Mouse (Mus musculus): ENCODE measurements around the gene Mrps12.

Gene Mrps12

GRCm38 (mm10) chr7:28761907-28762306 is 20.3 kb upstream of the Mrps12 start:
- no peak for DNase-seq (ENCODE audit: low read depth, low spot score)

- DNase-seq (ENCODE audit: low read depth, low spot score) = no peak
These were observed 17.0 kb upstream of the Mrps12 start for GRCm38 (mm10) chr7:28758623-28759022.

- no peak for DNase-seq (ENCODE audit: low read depth, low spot score)
These were observed 14.5 kb upstream of the Mrps12 start, which contains the start of gene Ccer2 for GRCm38 (mm10) chr7:28756079-28756478. Ccer2 (plus strand) TSS chr7:28756174.

GRCm38 (mm10) chr7:28749935-28750334 is 8.3 kb upstream of the Mrps12 start:
- no peak for DNase-seq (ENCODE audit: low read depth, low spot score)

- no peak for DNase-seq (ENCODE audit: low read depth, low spot score)
These were observed 282 bp downstream of the Mrps12 start for GRCm38 (mm10) chr7:28741368-28741708.

- no peak for DNase-seq (ENCODE audit: low read depth, low spot score)
These were observed 671 bp downstream of the Mrps12 start for GRCm38 (mm10) chr7:28740949-28741348.

GRCm38 (mm10) chr7:28739829-28740228 is 1.8 kb downstream of the Mrps12 start:
- no peak for DNase-seq (ENCODE audit: low read depth, low spot score)

- DNase-seq (ENCODE audit: low read depth, low spot score) = no peak
These were observed 5.9 kb downstream of the Mrps12 start for GRCm38 (mm10) chr7:28735701-28736100.

- no peak for DNase-seq (ENCODE audit: low read depth, low spot score)
These were observed 8.4 kb downstream of the Mrps12 start for GRCm38 (mm10) chr7:28733211-28733610.

GRCm38 (mm10) chr7:28732341-28733142 is 9.1 kb downstream of the Mrps12 start:
- DNase-seq (ENCODE audit: low read depth, low spot score) = peak; percentile 74

- no peak for DNase-seq (ENCODE audit: low read depth, low spot score)
These were observed 13.8 kb downstream of the Mrps12 start for GRCm38 (mm10) chr7:28727649-28728340.

GRCm38 (mm10) chr7:28726600-28726999 is 15.0 kb downstream of the Mrps12 start:
- DNase-seq (ENCODE audit: low read depth, low spot score) = peak; percentile 63

- no peak for DNase-seq (ENCODE audit: low read depth, low spot score)
These were observed 17.0 kb downstream of the Mrps12 start for GRCm38 (mm10) chr7:28724613-28725012.

- DNase-seq (ENCODE audit: low read depth, low spot score) = no peak
These were observed 19.5 kb downstream of the Mrps12 start for GRCm38 (mm10) chr7:28722079-28722478.

- DNase-seq (ENCODE audit: low read depth, low spot score) = no peak
These were observed 20.7 kb downstream of the Mrps12 start for GRCm38 (mm10) chr7:28720753-28721537.

- no peak for DNase-seq (ENCODE audit: low read depth, low spot score)
These were observed 22.0 kb downstream of the Mrps12 start for GRCm38 (mm10) chr7:28719650-28720049.

- no peak for DNase-seq (ENCODE audit: low read depth, low spot score)
These were observed 22.5 kb downstream of the Mrps12 start for GRCm38 (mm10) chr7:28719159-28719558.

- no peak for DNase-seq (ENCODE audit: low read depth, low spot score)
These were observed 23.9 kb downstream of the Mrps12 start for GRCm38 (mm10) chr7:28717726-28718125.

- DNase-seq (ENCODE audit: low read depth, low spot score) = peak; percentile 53
These were observed 24.9 kb downstream of the Mrps12 start, which contains the start of gene Fbxo17 for GRCm38 (mm10) chr7:28716590-28717281. Fbxo17 (plus strand) TSS chr7:28716804.

GRCm38 (mm10) chr7:28715598-28715997 is 26.0 kb downstream of the Mrps12 start:
- DNase-seq (ENCODE audit: low read depth, low spot score) = no peak

GRCm38 (mm10) chr7:28714667-28715066 is 27.0 kb downstream of the Mrps12 start:
- DNase-seq (ENCODE audit: low read depth, low spot score) = no peak

GRCm38 (mm10) chr7:28710962-28711361 is 30.7 kb downstream of the Mrps12 start:
- DNase-seq (ENCODE audit: low read depth, low spot score) = no peak
